Mouse (Mus musculus): Measurements from ENCODE around the gene Slc6a18. TPM values are rescaled to one million over a fixed set of nuclear protein-coding genes. Genes with fewer than 3 reads are reported as not detected.

The Slc6a18 gene
- total RNA-seq, 1 experiment from 2014 or later: not detected

DNA sequence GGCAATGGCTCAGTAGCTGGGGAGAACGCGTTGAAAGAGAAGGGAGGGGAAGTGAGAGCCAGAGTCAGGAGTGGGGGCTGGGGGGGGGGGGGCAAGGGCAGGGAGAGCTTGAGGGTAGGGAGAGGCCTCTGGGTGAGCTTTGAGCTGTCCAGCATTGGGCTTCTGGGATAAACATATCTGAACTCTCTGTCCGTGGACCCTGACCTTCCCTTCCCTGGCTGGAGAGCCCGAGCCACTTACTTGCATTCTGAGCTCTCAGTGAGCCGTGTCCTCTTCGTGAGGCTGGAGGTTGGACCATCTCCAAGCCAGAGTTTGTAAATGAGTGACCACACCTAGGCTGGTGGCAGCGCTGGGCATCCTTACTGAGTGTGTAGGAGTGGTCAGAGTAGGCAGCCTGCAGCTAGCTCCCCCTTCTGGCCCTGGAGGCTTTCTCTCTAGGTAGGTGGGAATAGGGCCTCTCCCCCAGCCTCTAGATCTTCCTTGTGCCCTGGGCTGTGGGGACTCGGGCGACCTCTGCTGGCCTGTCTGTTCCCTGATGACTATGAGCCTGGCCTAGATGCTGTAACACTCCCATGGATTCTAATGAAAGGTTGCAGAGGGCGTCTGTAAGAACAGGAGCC is 14.5 kb upstream of the Slc6a18 start:
- peak; percentile 36; the same call in 1 of the 2 replicates for ATAC-seq (ENCODE audit: extremely low read depth, insufficient number of reproducible peaks, low FRiP score, poor library complexity, severe bottlenecking)

DNA sequence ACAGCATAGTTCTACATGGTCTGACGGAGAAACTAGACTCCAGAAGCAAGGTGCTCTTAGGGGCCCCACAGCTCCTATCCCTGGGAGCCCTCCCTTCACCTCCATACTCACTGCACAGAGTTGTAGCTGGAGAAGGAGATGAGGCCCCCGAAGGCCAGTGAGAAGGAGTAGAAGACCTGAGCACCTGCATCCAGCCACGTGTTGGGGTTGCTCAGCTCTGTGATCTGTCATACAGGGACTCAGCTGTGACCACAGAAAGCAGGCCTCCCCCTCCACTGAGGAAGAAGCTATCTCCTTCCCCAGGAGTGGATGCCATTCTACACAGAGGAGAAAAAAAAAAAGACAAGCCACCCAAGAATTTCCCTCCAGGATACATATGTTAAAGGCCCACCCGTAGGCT is 11.1 kb upstream of the Slc6a18 start:
- no peak for ATAC-seq (ENCODE audit: extremely low read depth, insufficient number of reproducible peaks, low FRiP score, poor library complexity, severe bottlenecking)

DNA sequence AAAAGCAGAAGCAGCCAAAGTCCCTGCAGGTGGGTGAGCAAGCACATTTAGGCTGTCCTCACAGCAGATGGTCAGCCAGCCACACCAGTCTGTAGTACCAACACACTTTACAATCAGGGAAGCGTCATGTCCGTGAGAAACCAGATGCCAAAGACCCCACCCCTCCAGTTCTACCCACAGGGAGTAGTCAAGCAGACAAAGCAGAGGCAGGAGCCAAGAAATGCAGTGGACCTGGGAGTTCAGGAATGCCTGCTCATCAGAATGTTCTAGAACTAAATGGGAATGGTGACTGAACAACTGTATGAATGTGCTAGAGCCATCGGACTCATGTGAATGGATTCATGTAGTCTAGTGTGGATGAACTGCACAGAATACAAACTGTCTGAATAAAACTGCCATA is 9.8 kb upstream of the Slc6a18 start:
- no peak for ATAC-seq (ENCODE audit: extremely low read depth, insufficient number of reproducible peaks, low FRiP score, poor library complexity, severe bottlenecking)

DNA sequence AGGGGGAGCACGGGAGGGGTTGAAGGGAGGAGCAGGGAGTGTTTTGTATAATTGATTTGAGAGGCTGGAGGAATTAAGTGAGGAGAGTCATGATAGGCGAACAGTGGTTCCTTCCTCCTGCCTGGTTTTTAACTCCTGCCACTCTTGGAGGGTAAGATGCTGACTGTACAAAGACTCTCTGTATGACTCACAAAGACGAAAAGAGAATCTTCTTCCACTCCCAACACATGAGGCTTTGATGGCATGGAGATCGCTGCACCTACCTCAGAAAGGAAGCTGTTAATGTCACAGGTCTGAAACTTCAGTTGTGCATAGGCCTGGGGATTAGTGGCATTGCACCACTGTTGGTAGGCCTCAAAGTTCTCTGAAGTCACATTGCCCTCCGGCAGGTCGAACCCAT is 7.7 kb upstream of the Slc6a18 start:
- ATAC-seq (ENCODE audit: extremely low read depth, insufficient number of reproducible peaks, low FRiP score, poor library complexity, severe bottlenecking): no peak

DNA sequence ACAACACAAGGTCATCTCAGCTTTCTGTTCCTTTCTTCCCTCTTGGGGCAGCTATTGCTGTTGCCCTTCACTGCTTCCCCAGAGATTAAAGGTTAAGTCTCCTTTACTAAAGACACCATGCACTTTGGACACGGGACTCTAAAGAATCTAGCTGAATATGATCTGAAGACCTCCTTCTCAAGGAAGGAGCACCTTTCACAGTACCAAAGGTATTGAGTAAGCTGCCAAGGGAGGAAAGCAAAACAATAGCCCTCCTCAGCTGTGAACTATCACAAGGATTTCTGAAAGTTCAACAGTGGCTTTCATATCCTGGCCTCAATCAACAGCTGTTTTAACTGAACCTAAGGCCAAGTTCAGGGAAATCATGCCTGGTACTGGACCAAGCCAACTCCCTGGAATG is 6.6 kb upstream of the Slc6a18 start:
- no peak for ATAC-seq (ENCODE audit: extremely low read depth, insufficient number of reproducible peaks, low FRiP score, poor library complexity, severe bottlenecking)

DNA sequence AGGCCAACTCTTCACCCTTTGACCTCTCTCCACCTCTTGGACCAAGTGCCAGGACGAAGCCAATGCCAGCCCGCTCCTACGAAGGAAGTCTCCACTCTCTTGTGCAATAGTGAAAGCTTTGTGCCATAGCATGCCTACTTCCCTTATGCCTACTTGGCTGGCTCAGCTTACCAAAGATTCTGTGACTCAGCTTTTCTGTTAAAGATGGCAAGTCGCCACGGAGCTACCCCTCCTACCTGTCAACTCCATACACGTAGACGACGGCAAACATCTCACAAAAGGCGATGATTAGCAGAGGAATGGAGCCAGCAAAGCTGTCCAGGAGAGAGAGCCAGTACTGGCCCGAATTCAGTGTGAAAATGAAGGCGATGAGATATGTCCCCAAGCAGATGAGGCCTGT is 5.9 kb upstream of the Slc6a18 start:
- no peak for ATAC-seq (ENCODE audit: extremely low read depth, insufficient number of reproducible peaks, low FRiP score, poor library complexity, severe bottlenecking)

DNA sequence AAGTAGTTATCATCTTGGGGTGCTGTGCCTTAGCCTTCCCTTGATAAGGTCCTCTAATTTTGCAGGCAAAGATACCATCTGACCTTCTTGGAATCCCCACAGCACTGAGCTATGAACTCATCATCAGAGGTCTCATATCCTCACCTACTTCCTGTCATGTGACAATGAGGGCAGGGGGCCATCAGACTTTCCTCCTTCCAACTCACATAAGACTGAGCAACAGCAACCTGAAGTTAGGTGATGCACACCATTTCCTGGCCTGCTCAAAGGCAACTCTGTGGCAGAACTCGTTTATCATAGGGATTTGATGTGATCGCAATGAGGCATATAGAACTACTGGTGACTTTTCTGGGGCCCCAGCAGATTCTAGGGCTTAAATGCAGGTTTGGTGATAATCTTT is 4.4 kb upstream of the Slc6a18 start:
- no peak for ATAC-seq (ENCODE audit: extremely low read depth, insufficient number of reproducible peaks, low FRiP score, poor library complexity, severe bottlenecking)

DNA sequence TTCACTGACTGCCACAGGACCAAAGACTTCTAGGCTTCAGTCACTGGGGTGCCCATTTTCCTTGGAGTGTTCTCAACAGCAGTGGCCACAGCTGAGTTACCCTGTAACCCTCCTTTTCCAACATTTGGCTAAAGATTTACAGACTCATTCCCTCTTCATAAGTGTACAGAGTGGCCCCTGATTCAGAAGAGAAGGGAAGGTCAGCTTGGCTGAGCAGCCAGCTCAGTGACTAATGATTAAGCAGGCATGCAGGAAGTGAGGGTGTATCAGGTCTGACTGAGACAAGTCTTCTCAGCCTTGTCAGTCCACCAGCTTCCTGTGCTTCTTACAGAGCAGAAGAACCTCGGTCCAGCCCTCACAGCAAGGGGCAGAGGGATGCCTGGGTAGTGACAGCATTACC is 2.6 kb upstream of the Slc6a18 start:
- no peak for ATAC-seq (ENCODE audit: extremely low read depth, insufficient number of reproducible peaks, low FRiP score, poor library complexity, severe bottlenecking)

DNA sequence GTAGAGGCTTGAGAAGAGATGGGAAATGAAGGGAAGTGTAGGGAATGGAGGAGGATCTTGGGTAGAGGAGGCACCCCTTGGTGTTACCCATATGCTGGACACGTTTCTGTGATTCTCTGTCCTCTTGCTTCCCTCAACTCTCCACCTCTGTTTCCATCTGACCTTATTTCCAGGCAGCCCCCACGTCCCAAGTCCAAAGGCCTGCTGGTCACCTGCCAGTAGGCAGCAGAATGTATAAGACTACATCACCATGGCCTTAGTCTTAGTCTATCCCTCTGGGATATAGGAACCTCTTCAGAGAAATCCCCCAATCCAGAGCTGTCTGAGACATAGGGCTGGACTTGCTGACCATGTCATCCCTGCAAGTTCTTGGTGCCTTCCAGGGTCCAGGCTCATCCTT is 1.5 kb upstream of the Slc6a18 start:
- no peak for ATAC-seq (ENCODE audit: extremely low read depth, insufficient number of reproducible peaks, low FRiP score, poor library complexity, severe bottlenecking)

DNA sequence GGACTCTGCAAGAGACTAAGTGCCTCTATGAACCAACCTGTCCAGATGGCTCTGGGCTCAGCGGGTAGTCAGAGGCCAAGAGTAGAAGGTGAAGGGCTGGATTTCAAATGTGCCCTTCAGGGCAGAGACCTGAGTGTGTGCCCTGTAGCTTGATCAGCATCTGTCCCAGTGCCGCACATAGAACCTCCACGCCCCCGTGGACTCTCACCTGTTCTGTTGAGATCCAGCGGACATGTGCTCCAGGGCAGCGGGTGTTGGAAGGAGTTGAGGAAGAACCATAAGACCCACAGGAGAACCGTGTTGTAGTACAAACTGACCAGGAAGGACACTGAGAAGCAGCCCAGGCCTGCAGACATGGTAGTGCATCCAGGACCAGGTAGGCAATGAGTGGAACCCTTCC is 2.7 kb downstream of the Slc6a18 start:
- no peak for ATAC-seq (ENCODE audit: extremely low read depth, insufficient number of reproducible peaks, low FRiP score, poor library complexity, severe bottlenecking)

DNA sequence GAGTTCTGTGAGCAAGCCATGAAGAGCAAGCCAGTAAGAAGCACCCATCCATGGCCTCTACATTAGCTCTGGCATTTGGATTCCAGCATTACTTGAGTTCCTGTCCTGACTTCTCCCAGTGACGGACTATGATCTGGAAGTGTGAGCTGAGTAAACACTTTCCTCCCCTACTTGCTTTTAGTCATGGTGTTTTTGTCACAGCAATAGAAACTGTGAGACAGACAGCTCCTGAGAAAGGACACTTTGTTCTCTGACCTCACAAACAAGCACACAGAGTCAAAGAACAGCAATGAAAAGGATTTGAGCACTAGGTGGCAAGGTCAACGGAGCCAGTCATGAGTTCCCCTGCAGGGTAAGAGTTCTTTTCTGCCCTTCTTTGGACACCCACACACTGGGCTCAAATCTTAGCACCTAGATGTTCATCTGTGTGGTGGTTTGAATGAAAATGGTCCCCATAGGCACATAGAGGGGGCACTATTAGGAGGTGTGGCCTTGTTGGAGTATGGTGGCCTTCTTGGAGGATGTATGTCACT is 17.6 kb downstream of the Slc6a18 start:
- ATAC-seq (ENCODE audit: extremely low read depth, insufficient number of reproducible peaks, low FRiP score, poor library complexity, severe bottlenecking): no peak

DNA sequence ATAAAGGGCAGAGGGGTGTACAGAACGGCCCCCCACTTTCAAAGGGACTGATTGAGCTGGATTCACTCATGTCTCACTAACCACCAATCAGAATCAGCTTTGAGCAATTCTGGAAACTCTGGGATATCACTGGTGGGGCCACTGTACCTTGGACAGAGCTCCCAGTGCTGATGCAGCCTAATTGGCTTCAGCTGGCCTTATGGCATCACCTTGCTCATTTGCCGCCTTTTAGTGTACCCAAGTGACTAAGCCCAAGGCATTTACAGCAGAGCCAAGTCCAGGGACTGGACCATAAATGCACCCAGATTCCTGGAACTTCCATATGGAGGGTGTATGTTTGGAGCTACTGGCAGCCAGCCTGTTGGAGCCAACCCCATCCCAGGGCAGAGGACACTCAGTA is 18.9 kb downstream of the Slc6a18 start:
- no peak for ATAC-seq (ENCODE audit: extremely low read depth, insufficient number of reproducible peaks, low FRiP score, poor library complexity, severe bottlenecking)

DNA sequence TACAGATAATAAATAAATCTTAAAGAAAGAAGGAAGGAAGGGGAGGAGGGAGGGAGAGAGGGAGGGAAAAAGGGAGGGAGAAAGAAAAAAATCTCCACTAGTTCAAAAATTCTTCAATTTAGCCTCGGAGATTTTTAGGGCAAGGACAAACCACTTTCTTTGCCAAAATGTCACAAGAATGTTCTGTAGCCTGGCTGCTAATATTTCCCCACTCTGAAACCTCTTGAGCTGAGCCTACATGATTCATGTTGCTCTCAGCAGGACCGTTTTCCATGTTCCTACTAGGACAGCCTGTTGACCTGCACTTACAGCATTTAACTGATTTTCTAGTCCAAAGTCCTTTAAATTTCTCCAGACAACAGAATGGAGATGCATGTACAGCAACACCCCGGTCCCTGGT is 22.8 kb downstream of the Slc6a18 start:
- no peak for ATAC-seq (ENCODE audit: extremely low read depth, insufficient number of reproducible peaks, low FRiP score, poor library complexity, severe bottlenecking)

DNA sequence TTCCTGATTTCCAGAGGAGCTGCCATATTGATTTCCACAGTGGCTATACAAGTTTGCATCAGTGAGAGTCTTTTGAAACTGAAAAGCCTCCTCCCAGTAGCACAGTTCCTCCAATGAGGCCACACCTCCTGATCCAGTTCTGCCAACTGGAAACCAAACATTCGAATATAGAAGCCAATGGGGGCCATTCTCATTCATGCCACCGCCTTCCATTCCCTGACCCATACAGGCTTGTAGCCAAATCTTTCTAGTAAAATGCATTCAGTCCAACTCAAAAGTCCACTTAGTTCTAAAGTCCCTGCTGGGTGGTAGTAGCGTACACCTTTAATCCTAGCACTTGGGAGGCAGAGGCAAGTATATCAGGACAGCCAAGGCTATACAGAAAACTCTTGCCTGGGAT is 24.6 kb downstream of the Slc6a18 start:
- no peak for ATAC-seq (ENCODE audit: extremely low read depth, insufficient number of reproducible peaks, low FRiP score, poor library complexity, severe bottlenecking)

DNA sequence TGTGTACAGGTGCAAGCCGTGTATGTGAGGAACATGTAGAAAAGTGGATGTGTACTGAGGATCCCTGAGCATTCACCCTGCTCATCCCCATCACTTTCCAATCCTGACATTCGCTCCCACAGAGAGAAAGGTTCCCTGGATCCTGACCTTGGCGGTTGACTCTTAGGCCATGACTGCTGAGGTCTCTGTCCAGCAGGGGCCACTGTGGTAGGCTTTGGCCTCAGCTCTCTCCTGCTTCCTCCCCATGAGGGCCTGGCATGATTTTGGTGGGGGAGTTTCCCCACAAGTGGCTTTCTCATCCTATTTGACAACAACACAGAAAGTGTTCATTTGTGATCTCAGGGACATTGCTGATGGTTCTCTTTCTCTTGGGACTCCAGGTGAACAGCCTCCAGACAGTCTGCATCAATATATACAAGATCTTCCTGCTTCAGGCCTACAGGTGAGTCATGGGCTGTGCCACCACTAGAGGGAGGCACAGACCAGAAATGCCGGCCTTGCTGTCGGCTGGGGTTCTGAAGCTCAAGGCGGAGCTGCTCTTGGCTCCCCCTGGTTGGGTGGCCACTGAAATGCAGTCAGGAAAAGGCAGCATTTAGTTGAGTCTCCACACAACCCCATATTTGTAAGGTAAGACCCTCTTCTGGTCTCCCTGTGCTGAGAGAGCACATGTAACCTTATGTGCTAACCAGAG is 31.3 kb downstream of the Slc6a18 start:
- peak; percentile 64; the same call in 1 of the 2 replicates for ATAC-seq (ENCODE audit: extremely low read depth, insufficient number of reproducible peaks, low FRiP score, poor library complexity, severe bottlenecking)

DNA sequence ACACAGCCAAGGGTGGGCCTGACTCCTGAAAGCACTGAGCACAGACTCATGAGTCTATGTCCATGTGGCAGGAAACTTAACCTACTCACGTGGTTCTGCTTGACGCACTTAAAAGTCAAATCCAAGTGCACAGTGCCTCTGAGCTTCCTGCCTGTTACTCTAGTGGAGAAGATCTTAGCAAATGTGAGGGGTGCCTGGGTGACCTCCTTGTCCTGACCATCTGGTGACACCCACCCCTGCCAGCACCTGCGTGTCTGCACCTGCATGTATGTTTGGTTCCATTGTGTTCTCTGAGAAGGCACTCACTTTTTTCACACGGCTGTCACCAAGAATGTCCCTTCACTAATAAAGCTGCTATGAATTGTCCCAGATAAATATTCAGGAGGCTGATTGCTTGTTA is 36.5 kb downstream of the Slc6a18 start:
- no peak for ATAC-seq (ENCODE audit: extremely low read depth, insufficient number of reproducible peaks, low FRiP score, poor library complexity, severe bottlenecking)

DNA sequence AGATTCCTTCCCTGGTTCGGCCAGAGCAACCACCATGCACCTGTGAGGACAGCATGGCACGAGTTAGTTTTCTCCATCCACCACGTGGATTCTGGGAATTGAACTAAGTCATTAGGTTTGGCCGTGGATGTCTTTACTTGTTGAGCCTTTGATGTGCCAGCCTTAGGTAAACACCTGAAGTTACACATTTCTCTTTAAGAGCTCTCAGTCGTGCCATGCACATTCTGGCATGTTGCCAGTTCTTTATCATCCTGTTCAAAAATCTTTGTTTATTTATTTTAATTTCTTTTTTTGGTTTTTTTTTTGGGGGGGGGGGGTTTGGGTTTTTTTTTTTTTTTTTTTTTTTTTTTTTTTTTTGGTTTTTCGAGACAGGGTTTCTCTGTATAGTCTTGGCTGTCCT is 40.0 kb downstream of the Slc6a18 start:
- no peak for ATAC-seq (ENCODE audit: extremely low read depth, insufficient number of reproducible peaks, low FRiP score, poor library complexity, severe bottlenecking)

DNA sequence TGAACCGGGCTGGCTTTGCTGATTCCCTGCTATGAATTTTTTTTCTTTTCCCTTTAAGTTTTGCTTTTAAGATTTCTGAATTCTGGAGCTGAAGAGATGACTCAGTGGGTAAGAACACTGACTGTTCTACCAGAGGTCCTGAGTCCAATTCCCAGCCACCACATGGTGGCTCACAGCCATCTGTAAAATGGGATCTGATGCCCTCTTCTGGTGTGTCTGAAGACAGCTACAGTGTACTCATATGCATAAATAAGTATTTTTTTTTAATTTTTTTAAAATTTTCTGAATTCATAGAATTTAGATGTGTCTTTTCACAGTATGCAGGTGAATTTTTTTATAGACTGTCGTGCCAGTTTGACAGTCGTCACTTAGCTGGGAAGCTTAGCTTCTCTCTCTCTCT is 46.0 kb downstream of the Slc6a18 start:
- ATAC-seq (ENCODE audit: extremely low read depth, insufficient number of reproducible peaks, low FRiP score, poor library complexity, severe bottlenecking): no peak

DNA sequence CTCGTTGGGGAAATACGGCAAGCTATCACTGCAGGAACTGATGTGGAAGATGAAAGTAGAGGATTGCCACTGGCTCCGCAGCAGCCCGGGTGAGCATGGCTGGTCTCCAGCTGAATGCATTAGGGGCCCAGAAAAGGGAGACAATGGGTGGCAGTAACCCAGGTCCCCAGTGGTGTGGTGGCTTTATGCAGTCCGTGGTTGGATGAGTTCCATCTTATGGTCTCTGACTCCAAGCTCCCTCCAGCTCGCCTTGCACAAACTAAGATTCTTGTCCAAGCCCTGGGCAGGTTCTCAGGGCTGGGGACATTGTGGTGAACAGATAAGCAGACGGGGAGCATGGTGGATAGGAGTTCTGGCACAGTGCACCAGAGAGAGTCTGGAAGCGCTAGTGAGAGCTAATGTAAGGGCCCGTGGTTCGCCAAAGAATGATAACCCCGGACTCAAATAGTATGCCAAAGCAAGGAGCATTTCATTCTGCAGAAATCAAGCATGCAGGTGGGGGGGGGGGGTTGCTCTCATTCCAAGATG is 49.2 kb downstream of the Slc6a18 start:
- ATAC-seq (ENCODE audit: extremely low read depth, insufficient number of reproducible peaks, low FRiP score, poor library complexity, severe bottlenecking): no peak

DNA sequence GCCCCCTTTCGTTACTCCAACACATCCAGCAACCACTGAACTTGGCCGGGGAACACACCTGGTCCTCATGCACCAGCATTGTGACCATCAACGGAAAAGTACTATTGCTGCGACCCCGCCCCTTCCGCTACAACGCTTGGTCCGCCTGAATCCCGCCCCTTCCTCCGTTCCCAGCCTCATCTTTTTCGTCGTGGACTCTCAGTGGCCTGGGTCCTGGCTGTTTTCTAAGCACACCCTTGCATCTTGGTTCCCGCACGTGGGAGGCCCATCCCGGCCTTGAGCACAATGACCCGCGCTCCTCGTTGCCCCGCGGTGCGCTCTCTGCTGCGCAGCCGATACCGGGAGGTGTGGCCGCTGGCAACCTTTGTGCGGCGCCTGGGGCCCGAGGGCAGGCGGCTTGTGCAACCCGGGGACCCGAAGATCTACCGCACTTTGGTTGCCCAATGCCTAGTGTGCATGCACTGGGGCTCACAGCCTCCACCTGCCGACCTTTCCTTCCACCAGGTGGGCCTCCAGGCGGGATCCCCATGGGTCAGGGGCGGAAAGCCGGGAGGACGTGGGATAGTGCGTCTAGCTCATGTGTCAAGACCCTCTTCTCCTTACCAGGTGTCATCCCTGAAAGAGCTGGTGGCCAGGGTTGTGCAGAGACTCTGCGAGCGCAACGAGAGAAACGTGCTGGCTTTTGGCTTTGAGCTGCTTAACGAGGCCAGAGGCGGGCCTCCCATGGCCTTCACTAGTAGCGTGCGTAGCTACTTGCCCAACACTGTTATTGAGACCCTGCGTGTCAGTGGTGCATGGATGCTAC is 50.9 kb downstream of the Slc6a18 start, which contains the start of gene Tert:
Gene Tert (plus strand): TSS at position 167 of the 805 bp plus-strand sequence.
- ATAC-seq (ENCODE audit: extremely low read depth, insufficient number of reproducible peaks, low FRiP score, poor library complexity, severe bottlenecking): peak; percentile 60

Measured in neutrophil, adult 5-6 weeks (primary cell).